Mouse (Mus musculus) T-helper 1 cell (primary cell): ENCODE measurements around the gene Rnf181.

Experiments
- in situ Hi-C: fragments of 300-600 bp; cut with MboI, MseI; formaldehyde crosslinking; loops from one replicate; pipeline ENCODE4 v1.15.1; 2025; ENCODE audit warnings: high pct_unique_total_duplicates

Rnf181 gene

GRCm38 (mm10) chr6:72383952-72384351 is 17.2 kb upstream of the Rnf181 start:
- in situ Hi-C loops = no loop called here

GRCm38 (mm10) chr6:72383142-72383820 is 16.5 kb upstream of the Rnf181 start:
- in situ Hi-C loops = no loop called here

- in situ Hi-C loops = no loop called here
Observed at GRCm38 (mm10) chr6:72382494-72382893, 15.7 kb upstream of the Rnf181 start.

- in situ Hi-C loops = no loop called here
Observed at GRCm38 (mm10) chr6:72380131-72380770, 13.5 kb upstream of the Rnf181 start, which contains the start of gene Vamp5. Gene Vamp5, minus strand, starts transcription at chr6:72380468.

- in situ Hi-C loops = no loop called here
Observed at GRCm38 (mm10) chr6:72379377-72380130, 12.8 kb upstream of the Rnf181 start.

GRCm38 (mm10) chr6:72378510-72379234 is 11.9 kb upstream of the Rnf181 start:
- in situ Hi-C loops = no loop called here

GRCm38 (mm10) chr6:72374820-72375563 is 8.2 kb upstream of the Rnf181 start:
- in situ Hi-C loops = no loop called here

GRCm38 (mm10) chr6:72374206-72374605 is 7.5 kb upstream of the Rnf181 start:
- in situ Hi-C loops = no loop called here

- in situ Hi-C loops = no loop called here
Observed at GRCm38 (mm10) chr6:72373184-72373583, 6.4 kb upstream of the Rnf181 start.

GRCm38 (mm10) chr6:72371571-72371970 is 4.8 kb upstream of the Rnf181 start:
- in situ Hi-C loops = no loop called here

- in situ Hi-C loops = no loop called here
Observed at GRCm38 (mm10) chr6:72371147-72371546, 4.4 kb upstream of the Rnf181 start.

- in situ Hi-C loops = no loop called here
Observed at GRCm38 (mm10) chr6:72370091-72370490, 3.3 kb upstream of the Rnf181 start.

GRCm38 (mm10) chr6:72369557-72369956 is 2.8 kb upstream of the Rnf181 start:
- in situ Hi-C loops = no loop called here

GRCm38 (mm10) chr6:72367460-72367974 is 761 bp upstream of the Rnf181 start:
- in situ Hi-C loops = no loop called here

- in situ Hi-C loops = no loop called here
Observed at GRCm38 (mm10) chr6:72366304-72366703, 452 bp downstream of the Rnf181 start.

- in situ Hi-C loops = no loop called here
Observed at GRCm38 (mm10) chr6:72364985-72365384, 1.8 kb downstream of the Rnf181 start.

- in situ Hi-C loops = no loop called here
Observed at GRCm38 (mm10) chr6:72364009-72364408, 2.7 kb downstream of the Rnf181 start.

GRCm38 (mm10) chr6:72362132-72363028 is 4.4 kb downstream of the Rnf181 start:
- in situ Hi-C loops = no loop called here

- in situ Hi-C loops = no loop called here
Observed at GRCm38 (mm10) chr6:72361121-72361551, 5.6 kb downstream of the Rnf181 start.

- in situ Hi-C loops = no loop called here
Observed at GRCm38 (mm10) chr6:72360599-72360935, 6.2 kb downstream of the Rnf181 start.
